Mouse (Mus musculus): ENCODE data around the gene Fnip2. TPM values are rescaled to one million over a fixed set of nuclear protein-coding genes. Genes with fewer than 3 reads are reported as not detected.

Gene Fnip2
- total and polyA plus RNA-seq, 3 experiments = 3.2 to 71.3 (median 57.6) TPM

- ATAC-seq (ENCODE audit: extremely low read depth, insufficient number of reproducible peaks, low FRiP score, poor library complexity, severe bottlenecking) = no peak
- no peak overlapping the region for H3K4me3 ChIP-seq (ENCODE audit: low read depth, low read length)
- no peak for DNase-seq (ENCODE audit: low spot score)
- H3K36me3 ChIP-seq (replicated peaks) = no peaks in the 10 kb centered on the region
- H3K9me3 ChIP-seq (replicated peaks) = no peaks in the 10 kb centered on the region
- TF ChIP-seq POLR2AphosphoS5 (IDR thresholded peaks at IDR 0.05; ENCODE audit: insufficient replicate concordance, low read depth, low read length) = no peak
- no peak for TF ChIP-seq TAL1 (conservative IDR thresholded peaks at IDR 0.05; ENCODE audit: low read depth, low read length)
- no peak for TF ChIP-seq GATA2 (IDR thresholded peaks at IDR 0.05; ENCODE audit: borderline replicate concordance, low read depth, low read length)
- TF ChIP-seq GATA1 (IDR thresholded peaks at IDR 0.05; ENCODE audit: borderline replicate concordance, low read length) = no peak
- TF ChIP-seq CTCF (IDR thresholded peaks at IDR 0.05; ENCODE audit: low read depth, low read length) = no peak
- peaks cover 14% of the 10 kb centered on the region for H3K27me3 ChIP-seq (ENCODE audit: insufficient read depth, low read length)
- H3K4me1 ChIP-seq (ENCODE audit: insufficient read depth, low read depth, low read length) = peaks cover 3% of the 10 kb centered on the region; the same call in 1 of the 2 replicates
Observed at GRCm38 (mm10) chr3:79415081-79415480, 152.5 kb downstream of the Fnip2 start.

- H3K4me3 ChIP-seq (ENCODE audit: low read depth, low read length) = no peak overlapping the region
- H3K9me3 ChIP-seq (replicated peaks) = no peaks in the 10 kb centered on the region
- H3K27me3 ChIP-seq (ENCODE audit: insufficient read depth, low read length) = peaks cover 12% of the 10 kb centered on the region
- no peak for TF ChIP-seq GATA1 (IDR thresholded peaks at IDR 0.05; ENCODE audit: borderline replicate concordance, low read length)
- no peak for TF ChIP-seq POLR2AphosphoS5 (IDR thresholded peaks at IDR 0.05; ENCODE audit: insufficient replicate concordance, low read depth, low read length)
- no peak for TF ChIP-seq CTCF (IDR thresholded peaks at IDR 0.05; ENCODE audit: low read depth, low read length)
- no peak for TF ChIP-seq TAL1 (conservative IDR thresholded peaks at IDR 0.05; ENCODE audit: low read depth, low read length)
- no peak for TF ChIP-seq GATA2 (IDR thresholded peaks at IDR 0.05; ENCODE audit: borderline replicate concordance, low read depth, low read length)
- H3K36me3 ChIP-seq (replicated peaks) = no peaks in the 10 kb centered on the region
- no peak for ATAC-seq (ENCODE audit: extremely low read depth, insufficient number of reproducible peaks, low FRiP score, poor library complexity, severe bottlenecking)
- peaks cover 3% of the 10 kb centered on the region; the same call in 1 of the 2 replicates for H3K4me1 ChIP-seq (ENCODE audit: insufficient read depth, low read depth, low read length)
- DNase-seq (ENCODE audit: low spot score) = no peak
Observed at GRCm38 (mm10) chr3:79413492-79413891, 154.1 kb downstream of the Fnip2 start.

GRCm38 (mm10) chr3:79411666-79412065, 155.9 kb downstream of the Fnip2 start:
- no peak overlapping the region for H3K4me3 ChIP-seq (ENCODE audit: low read depth, low read length)
- H3K27me3 ChIP-seq (ENCODE audit: insufficient read depth, low read length) = peaks cover 9% of the 10 kb centered on the region
- ATAC-seq (ENCODE audit: extremely low read depth, insufficient number of reproducible peaks, low FRiP score, poor library complexity, severe bottlenecking) (no peak), DNase-seq (ENCODE audit: low spot score) (no peak)
- H3K36me3 ChIP-seq (replicated peaks) = no peaks in the 10 kb centered on the region
- no peaks in the 10 kb centered on the region for H3K9me3 ChIP-seq (replicated peaks)
- peaks cover 13% of the 10 kb centered on the region for H3K4me1 ChIP-seq (ENCODE audit: insufficient read depth, low read depth, low read length)
- TF ChIP-seq CTCF (IDR thresholded peaks at IDR 0.05; ENCODE audit: low read depth, low read length) (no peak), POLR2AphosphoS5 (IDR thresholded peaks at IDR 0.05; ENCODE audit: insufficient replicate concordance, low read depth, low read length) (no peak), GATA2 (IDR thresholded peaks at IDR 0.05; ENCODE audit: borderline replicate concordance, low read depth, low read length) (no peak), TAL1 (conservative IDR thresholded peaks at IDR 0.05; ENCODE audit: low read depth, low read length) (no peak), GATA1 (IDR thresholded peaks at IDR 0.05; ENCODE audit: borderline replicate concordance, low read length) (no peak)

GRCm38 (mm10) chr3:79410629-79410995, 157.0 kb downstream of the Fnip2 start:
- ATAC-seq (ENCODE audit: extremely low read depth, insufficient number of reproducible peaks, low FRiP score, poor library complexity, severe bottlenecking) = no peak
- no peak for TF ChIP-seq CTCF (IDR thresholded peaks at IDR 0.05; ENCODE audit: low read depth, low read length)
- no peak for TF ChIP-seq GATA2 (IDR thresholded peaks at IDR 0.05; ENCODE audit: borderline replicate concordance, low read depth, low read length)
- TF ChIP-seq GATA1 (IDR thresholded peaks at IDR 0.05; ENCODE audit: borderline replicate concordance, low read length) = no peak
- TF ChIP-seq POLR2AphosphoS5 (IDR thresholded peaks at IDR 0.05; ENCODE audit: insufficient replicate concordance, low read depth, low read length) = no peak
- no peak for TF ChIP-seq TAL1 (conservative IDR thresholded peaks at IDR 0.05; ENCODE audit: low read depth, low read length)
- H3K4me3 ChIP-seq (ENCODE audit: low read depth, low read length) = no peak overlapping the region
- H3K9me3 ChIP-seq (replicated peaks) = no peaks in the 10 kb centered on the region
- peaks cover 13% of the 10 kb centered on the region for H3K4me1 ChIP-seq (ENCODE audit: insufficient read depth, low read depth, low read length)
- peaks cover 9% of the 10 kb centered on the region for H3K27me3 ChIP-seq (ENCODE audit: insufficient read depth, low read length)
- no peak for DNase-seq (ENCODE audit: low spot score)
- H3K36me3 ChIP-seq (replicated peaks) = no peaks in the 10 kb centered on the region

- peaks cover 9% of the 10 kb centered on the region for H3K27me3 ChIP-seq (ENCODE audit: insufficient read depth, low read length)
- ATAC-seq (ENCODE audit: extremely low read depth, insufficient number of reproducible peaks, low FRiP score, poor library complexity, severe bottlenecking) (no peak), DNase-seq (ENCODE audit: low spot score) (no peak)
- H3K9me3 ChIP-seq (replicated peaks) = no peaks in the 10 kb centered on the region
- H3K4me1 ChIP-seq (ENCODE audit: insufficient read depth, low read depth, low read length) = peaks cover 13% of the 10 kb centered on the region
- no peak overlapping the region for H3K4me3 ChIP-seq (ENCODE audit: low read depth, low read length)
- H3K36me3 ChIP-seq (replicated peaks) = no peaks in the 10 kb centered on the region
- no peak for TF ChIP-seq CTCF (IDR thresholded peaks at IDR 0.05; ENCODE audit: low read depth, low read length)
- no peak for TF ChIP-seq POLR2AphosphoS5 (IDR thresholded peaks at IDR 0.05; ENCODE audit: insufficient replicate concordance, low read depth, low read length)
- no peak for TF ChIP-seq GATA1 (IDR thresholded peaks at IDR 0.05; ENCODE audit: borderline replicate concordance, low read length)
- TF ChIP-seq GATA2 (IDR thresholded peaks at IDR 0.05; ENCODE audit: borderline replicate concordance, low read depth, low read length) = no peak
- no peak for TF ChIP-seq TAL1 (conservative IDR thresholded peaks at IDR 0.05; ENCODE audit: low read depth, low read length)
Observed at GRCm38 (mm10) chr3:79409927-79410628, 157.5 kb downstream of the Fnip2 start.

- no peak for ATAC-seq (ENCODE audit: extremely low read depth, insufficient number of reproducible peaks, low FRiP score, poor library complexity, severe bottlenecking)
Observed at GRCm38 (mm10) chr3:79408546-79408945, 159.1 kb downstream of the Fnip2 start.

More at GRCm38 (mm10) chr3:79408546-79408945, 159.1 kb downstream of the Fnip2 start:
- Histone ChIP-seq H3K36me3 (replicated peaks) (no peaks in the 10 kb centered on the region), H3K4me1 (ENCODE audit: insufficient read depth, low read depth, low read length) (peaks cover 13% of the 10 kb centered on the region), H3K9me3 (replicated peaks) (no peaks in the 10 kb centered on the region), H3K4me3 (ENCODE audit: low read depth, low read length) (no peak overlapping the region), H3K27me3 (ENCODE audit: insufficient read depth, low read length) (peaks cover 10% of the 10 kb centered on the region)
- TF ChIP-seq GATA1 (IDR thresholded peaks at IDR 0.05; ENCODE audit: borderline replicate concordance, low read length) (no peak), TAL1 (conservative IDR thresholded peaks at IDR 0.05; ENCODE audit: low read depth, low read length) (no peak), CTCF (IDR thresholded peaks at IDR 0.05; ENCODE audit: low read depth, low read length) (no peak), POLR2AphosphoS5 (IDR thresholded peaks at IDR 0.05; ENCODE audit: insufficient replicate concordance, low read depth, low read length) (no peak), GATA2 (IDR thresholded peaks at IDR 0.05; ENCODE audit: borderline replicate concordance, low read depth, low read length) (no peak)
- DNase-seq (ENCODE audit: low spot score) = no peak

Other genes starting within 250 kb of the Fnip2 start
- not detected in 2 replicates for gene Gm17359, start 231.1 kb downstream of the Fnip2 start, total RNA-seq (2014; fragmentation: Nextera tagmentation)
- not detected in 2 replicates for gene Gm17359, start 231.1 kb downstream of the Fnip2 start, total RNA-seq (2017)
- not detected in 2 replicates for gene Gm17359, start 231.1 kb downstream of the Fnip2 start, polyA plus RNA-seq (2012)
- gene Ppid, start 23.5 kb upstream of the Fnip2 start, total RNA-seq (2014; fragmentation: Nextera tagmentation) = 156 and 169 TPM in 2 replicates
- gene Ppid, start 23.5 kb upstream of the Fnip2 start, total RNA-seq (2017) = 213 and 235 TPM in 2 replicates
- 23.6 and 32.6 TPM in 2 replicates for gene Ppid, start 23.5 kb upstream of the Fnip2 start, polyA plus RNA-seq (2012)
- gene 4930579G24Rik, start 61.3 kb upstream of the Fnip2 start, total RNA-seq (2014; fragmentation: Nextera tagmentation) = 48.3 and 48.5 TPM in 2 replicates
- gene 4930579G24Rik, start 61.3 kb upstream of the Fnip2 start, total RNA-seq (2017) = 16.0 and 17.4 TPM in 2 replicates
- gene 4930579G24Rik, start 61.3 kb upstream of the Fnip2 start, polyA plus RNA-seq (2012) = 2.3 and 3.4 TPM in 2 replicates
- 54.1 and 58.2 TPM in 2 replicates for gene Etfdh, start 61.7 kb upstream of the Fnip2 start, total RNA-seq (2014; fragmentation: Nextera tagmentation)
- gene Etfdh, start 61.7 kb upstream of the Fnip2 start, total RNA-seq (2017) = 59.9 and 63.9 TPM in 2 replicates
- 19.0 and 20.4 TPM in 2 replicates for gene Etfdh, start 61.7 kb upstream of the Fnip2 start, polyA plus RNA-seq (2012)
- not detected in 2 replicates for gene Rxfp1, start 170.1 kb upstream of the Fnip2 start, total RNA-seq (2014; fragmentation: Nextera tagmentation)
- 0.12 and 0.38 TPM in 2 replicates for gene Rxfp1, start 170.1 kb upstream of the Fnip2 start, total RNA-seq (2017)
- not detected in 2 replicates for gene Rxfp1, start 170.1 kb upstream of the Fnip2 start, polyA plus RNA-seq (2012)

All from G1E (cell line).